Mouse (Mus musculus) lung, postnatal 25 days (tissue): ENCODE measurements at regions not wholly inside any gene's neighbourhood (a gene's known extent, or its start where the extent isn't known, plus 50 kb on each side); places are given as distances from the start of the nearest gene placed in this dataset.

Experiments
- DNase-seq: peaks from one replicate; pipeline ENCODE4 v3.0.0; 2022; ENCODE audit warnings: low spot score

DNA sequence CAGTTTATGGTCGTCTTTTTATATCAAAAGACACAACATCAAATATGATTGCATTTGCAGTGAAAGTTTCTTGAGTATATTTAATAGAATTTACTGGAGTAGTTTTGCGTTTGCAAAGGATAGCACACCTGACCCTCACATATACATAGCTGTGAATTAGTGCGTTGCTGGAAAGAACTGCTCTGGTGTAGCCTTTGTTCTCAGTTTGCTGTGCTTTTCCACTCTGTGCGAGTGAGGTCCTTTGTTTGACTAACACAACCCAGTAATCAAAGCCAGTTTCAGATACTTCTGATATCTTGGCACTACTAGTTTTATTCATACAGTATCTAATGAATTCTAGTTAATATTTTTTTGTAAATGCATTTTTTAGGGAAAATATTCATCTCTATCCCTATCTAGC lies 84.7 kb downstream of the Trim52 start:
- DNase-seq = no peak

DNA sequence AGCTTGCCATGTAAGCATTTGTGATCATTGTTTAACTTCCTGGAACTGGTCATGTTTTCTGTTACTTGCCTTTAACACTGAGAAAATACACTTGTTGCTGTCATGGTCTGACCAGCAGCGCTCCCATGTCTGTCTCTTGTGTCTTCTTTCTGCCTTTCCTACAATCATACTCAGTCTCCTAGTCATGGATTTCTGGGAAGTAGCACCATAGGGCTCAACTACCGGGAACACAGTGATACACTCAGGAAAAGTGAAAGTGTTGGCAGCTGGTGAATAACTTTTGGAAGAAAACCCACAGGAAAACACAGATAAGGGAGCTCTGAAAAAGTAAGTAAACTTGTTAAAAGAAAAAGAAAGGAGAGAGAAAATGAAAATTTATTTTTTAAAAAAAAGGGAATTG lies 87.6 kb downstream of the Trim52 start:
- no peak for DNase-seq

DNA sequence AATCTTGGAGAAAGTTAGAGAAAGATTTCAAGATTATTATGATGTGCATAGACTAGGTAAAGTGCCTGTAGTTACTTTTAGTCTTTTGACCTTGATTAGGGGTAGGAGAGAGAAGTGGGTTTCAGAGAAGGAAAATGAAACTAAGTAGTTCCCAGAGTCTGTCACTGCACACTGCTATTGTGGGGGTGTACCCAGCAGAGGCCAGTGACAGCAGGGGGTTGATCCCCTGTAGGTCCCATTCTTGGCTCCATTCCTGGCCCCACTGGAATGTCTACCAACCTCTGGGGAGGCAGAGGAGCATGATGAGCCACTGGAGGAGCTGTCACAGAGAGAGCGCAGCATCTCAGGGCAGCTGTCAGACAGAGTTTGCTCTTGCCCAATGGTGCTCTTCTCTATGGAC lies 88.1 kb downstream of the Trim52 start:
- no peak for DNase-seq

DNA sequence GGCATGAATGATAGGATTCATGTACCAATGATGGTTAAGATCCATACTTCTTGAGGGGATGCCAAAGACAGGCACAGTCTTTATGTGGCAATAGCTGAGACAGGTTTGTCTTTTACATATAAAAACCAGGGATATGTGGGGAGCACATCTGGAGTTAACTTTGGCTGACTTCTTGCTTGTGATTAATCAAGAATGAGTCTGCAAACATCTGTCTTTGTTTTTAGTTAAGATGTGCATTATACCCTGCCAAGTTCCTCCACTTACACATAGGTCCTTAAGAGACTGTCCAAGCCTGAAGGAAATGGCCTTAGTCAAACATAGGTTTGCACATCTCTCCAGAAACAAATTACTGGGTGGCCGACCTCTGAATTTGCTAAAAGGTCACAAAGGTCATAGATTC lies 91.8 kb downstream of the Trim52 start:
- DNase-seq = no peak

DNA sequence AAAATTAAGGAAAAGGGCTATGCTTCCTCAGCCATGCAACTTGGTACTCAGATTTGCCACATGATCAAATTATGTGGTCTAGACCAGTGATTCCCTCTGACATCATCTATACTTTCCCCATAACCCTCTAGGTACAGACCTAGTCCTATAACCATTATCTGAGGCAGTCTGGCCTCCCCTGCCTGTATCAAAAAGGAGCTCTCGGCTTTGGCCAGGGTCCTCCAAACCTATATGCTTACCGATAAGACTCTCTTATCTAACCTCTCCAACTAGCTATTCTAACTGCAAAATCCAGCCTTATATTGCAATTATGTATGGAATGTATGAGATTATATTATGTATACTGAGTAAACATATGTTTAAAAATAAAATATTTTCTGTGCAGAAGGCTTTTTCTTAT lies 93.1 kb downstream of the Trim52 start:
- DNase-seq = no peak

DNA sequence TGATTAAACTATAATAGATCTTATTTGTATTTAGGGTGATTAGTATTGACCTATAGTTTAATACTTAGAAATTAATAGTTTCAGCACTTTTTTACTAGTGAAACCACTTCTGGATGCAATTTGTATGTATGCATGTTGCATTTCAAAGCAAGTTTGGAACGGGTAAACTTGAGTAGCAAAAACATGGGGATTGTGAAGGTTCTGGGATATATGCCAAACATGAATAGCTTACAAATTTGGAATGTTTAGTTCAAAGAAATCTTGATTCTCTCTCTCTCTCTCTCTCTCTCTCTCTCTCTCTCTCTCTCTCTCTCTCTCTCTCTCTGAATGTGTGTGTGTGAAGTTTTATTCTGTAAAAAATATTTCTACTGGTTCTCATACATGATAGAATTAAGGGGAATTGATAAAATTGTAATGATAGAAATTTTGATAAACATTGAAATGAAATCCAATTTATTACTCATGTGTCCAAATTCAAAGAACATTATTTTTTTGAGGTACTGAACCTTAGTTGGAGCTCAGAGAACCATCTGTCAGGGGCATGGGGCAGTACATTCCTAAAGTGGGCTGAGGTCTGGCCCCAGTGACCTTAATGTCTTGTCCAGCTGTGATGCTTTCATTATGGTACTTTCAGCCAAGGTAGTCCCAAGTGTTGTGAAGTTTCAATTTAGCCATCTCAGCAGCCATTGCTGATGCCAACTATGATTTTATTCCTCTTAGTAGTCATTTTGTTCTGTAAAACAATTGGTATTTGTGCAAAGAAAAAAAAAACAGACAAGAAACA lies 93.7 kb downstream of the Trim52 start:
- DNase-seq = no peak

DNA sequence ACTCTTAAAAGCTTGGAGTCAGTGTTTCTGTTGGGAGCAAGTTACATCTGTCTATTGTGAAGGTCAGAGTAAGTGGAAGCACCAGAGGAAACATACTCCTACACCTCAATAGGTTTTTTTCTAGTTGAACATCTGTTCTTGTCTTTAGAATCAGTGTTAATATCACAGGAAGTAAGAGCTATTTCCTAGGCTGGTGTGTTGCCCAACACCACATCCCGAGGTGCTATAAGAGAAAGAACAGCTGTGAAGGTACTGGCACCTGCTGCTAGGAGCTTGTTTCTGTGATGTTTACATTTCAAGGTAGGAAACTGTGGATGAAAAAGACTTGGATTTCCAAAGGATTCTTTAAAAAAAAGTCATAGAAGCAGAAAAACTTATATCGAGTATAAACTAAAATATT lies 105.1 kb downstream of the Trim52 start:
- DNase-seq = no peak

DNA sequence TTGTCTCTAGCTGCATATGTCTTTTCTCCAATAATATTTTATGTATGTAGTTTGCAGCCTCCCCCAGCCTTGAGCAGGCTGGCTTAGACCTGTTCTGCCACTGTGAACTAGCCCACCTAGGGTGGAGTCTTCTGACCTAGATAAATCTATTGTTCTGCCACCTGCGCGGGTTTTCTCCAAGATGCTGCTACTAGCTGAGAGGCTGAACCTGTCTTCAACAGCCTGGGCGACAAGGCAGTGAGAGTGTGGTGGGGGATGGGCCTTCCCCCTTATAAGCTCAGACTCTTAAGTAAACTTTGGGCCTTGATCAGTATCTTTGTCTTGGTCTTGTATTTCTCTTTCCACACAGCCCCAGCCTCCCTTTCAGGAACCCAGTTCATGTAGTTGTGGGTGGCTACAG lies 111.7 kb downstream of the Trim52 start:
- DNase-seq = no peak

DNA sequence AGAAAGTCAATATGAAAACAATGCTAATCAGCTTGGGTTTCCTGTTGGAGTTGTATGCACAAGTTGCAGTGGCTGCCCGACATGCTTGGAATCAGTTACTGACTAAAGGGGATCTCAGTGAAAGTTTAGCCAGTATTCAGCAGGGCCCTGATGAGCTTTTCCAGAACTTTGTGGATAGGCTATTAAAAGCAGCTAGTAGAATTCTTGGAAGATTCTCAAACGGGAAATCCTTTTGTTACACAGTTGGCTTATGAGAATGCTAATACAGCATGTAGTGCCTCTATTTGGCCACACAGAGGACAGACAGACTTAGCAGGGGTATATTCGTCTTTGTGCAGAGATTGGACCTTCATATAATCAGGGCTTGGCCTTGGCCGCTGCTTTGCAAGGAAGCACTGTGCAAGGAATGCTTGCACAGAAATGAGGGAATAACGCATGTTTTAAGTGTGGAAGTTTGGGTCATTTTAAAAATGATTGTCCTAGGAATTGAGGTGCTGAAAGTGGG lies 113.3 kb downstream of the Trim52 start:
- DNase-seq = no peak

DNA sequence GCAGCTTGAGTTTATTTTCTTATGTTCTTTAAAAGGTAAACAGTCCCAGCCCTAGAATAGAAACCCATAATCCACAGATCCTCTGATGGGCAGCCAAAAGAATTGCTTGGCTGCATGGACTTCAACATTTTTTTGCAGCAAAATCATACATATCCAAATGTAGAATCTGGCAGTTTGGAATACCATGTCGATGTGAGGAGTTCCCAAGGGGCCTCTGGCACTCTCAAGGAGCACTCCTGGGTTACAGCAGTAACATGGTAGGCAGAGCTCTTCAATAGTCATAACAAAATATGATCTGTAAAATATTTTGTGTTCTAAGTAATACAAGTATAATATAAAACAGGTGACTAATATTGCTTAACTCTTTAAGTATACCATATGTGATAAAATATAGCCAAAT lies 119.4 kb downstream of the Trim52 start:
- no peak for DNase-seq

DNA sequence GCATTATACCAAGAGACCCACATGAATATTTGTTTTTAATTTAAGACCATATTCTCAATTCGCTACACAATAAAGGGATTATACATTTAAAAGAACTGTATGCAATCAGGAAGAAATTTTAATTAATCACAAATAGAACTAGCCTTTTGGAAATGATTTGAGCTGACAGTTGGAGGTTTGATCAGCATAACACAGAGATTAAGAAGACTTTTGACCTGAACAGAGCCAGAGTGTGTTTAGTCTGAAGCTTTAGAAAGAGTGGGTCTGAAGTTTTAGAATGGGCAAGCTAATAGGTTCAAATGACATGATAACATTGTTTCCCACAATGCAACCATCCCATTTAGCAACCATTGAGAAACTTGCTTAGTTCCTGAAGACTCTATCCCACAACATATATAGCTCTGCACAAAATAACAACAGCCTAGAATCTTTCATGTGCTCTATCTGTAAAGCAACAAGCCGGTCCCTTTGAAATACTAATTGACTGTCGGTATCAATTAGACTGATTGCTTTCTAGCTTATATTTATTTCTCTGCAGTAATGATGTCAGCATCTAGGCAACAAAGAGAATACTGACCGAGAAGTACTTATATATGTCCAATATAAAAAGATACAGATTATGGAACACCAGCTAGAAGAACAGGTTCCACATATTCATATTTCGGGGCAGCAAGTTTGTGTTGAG lies 135.9 kb downstream of the Trim52 start:
- no peak for DNase-seq

DNA sequence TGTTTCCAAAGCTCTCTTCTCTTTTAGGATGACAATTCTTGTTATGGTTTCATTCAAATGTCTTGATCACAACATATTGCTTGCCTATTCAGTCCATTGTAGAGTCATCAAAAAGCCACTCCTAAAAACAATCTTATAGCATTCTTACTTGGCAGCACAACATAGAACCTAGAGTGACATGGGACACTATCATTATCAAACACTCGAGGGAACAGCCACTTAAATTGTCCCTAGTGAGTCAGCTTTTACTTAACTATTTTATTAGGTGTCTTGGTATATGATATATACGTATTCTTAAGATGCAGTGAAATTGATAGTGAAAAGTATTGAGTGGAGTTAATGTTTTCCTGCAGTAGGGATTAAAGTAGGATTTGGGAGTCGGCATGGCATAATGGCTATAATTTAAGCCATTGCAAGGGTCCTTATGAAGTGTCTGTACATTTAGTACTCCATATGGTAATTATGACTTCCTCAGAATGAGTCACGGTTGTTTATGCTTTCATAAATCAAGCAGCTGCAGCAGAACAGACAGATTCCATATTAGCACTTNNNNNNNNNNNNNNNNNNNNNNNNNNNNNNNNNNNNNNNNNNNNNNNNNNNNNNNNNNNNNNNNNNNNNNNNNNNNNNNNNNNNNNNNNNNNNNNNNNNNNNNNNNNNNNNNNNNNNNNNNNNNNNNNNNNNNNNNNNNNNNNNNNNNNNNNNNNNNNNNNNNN lies 153.6 kb downstream of the Trim52 start:
- no peak for DNase-seq

DNA sequence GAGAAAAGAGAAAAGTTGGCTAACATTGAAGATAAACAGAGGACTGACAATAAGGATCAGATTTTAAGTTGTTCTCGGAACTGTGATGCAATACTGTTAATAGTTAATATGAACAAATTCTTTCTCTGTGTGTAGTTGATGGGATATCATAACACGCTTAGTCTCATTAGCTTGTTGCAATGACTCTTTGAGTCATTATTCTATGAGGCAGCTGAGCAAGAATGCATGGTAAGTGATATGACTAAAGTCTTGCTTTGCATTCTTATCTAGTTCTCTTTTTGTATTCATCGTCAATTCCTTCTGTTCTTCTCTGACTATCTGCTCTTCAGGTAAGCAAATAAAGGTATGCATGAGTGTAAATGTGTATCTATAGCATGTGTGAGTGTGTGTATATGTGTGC lies 159.3 kb downstream of the Trim52 start:
- DNase-seq = no peak

DNA sequence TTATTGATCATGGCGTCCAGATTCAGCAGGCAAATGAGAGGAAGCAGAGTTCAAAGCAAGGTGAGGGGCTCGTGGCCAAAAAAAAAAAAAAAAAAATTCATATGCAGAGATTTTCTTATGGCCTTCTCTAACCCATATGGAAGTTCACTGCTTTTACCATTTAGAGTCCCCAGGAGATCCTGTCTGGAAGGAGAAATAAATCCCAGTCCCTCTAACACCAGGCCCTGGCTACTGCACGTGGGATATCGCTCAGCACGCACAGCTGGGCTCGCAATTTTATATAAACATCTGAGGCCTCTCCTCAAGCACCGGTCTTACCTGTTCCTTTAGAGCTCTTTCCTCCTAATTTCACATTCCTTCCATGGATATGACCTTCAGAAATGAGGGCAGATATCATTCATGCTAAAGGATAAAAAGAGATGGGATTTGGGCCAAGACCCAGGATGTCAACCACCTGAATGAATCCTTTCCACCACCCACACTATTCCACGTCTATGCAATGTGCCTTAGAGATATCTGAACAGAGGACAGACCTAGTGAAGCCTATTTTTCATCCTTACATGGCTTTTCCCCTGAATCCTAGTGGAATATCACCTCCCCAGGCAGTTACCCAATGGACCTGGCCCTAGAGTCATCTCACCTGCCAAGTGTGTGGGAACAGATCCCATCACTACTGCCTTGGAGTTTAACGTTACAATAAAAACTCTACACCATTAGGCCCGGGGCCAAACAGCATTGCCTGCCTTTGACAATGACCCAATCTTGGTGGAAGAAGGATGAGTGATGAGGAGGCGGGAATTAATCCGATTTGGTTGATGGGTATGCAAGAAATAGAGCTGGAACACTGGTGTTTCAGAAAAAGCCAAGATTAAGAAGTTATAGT lies 161.9 kb downstream of the Trim52 start:
- DNase-seq = no peak

DNA sequence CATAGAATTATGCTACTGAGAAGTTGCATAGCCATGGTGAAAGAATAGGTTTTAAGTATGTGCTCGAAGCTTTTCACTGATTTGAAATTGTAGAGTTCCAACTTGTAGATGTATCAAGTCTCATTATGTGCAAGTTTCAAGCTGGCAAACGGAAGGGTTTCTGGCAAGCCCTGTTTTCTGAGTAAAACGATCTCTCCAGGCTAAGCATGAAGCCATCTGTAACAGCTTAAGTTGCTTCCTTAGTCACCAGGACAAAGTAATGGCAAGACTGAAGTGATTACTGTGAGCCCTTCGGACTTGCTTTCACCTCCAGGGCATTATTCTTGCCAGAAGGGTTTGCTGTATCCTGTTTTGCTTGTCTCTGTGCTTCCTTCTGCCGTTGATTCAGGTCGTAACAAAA lies 163.7 kb downstream of the Trim52 start:
- no peak for DNase-seq

DNA sequence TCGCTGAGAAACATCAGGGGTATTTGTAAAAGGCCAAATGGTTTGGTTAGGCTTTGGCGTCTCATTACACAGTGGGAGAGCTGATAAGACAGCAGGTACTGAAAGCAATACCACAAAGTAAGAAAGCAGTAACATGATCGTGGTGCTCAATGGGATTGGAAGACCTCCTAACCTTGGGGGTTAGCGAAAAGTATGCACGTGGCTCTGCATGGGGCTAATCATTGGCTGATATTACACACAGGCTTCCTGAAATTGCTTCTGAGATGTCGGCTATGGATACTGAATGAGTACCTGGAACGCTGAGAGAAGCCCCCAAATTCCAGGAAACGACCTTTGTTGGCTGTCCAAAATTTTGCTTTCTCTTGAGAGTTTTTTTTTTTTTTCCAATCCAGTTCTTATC lies 207.6 kb downstream of the Trim52 start:
- DNase-seq = no peak

DNA sequence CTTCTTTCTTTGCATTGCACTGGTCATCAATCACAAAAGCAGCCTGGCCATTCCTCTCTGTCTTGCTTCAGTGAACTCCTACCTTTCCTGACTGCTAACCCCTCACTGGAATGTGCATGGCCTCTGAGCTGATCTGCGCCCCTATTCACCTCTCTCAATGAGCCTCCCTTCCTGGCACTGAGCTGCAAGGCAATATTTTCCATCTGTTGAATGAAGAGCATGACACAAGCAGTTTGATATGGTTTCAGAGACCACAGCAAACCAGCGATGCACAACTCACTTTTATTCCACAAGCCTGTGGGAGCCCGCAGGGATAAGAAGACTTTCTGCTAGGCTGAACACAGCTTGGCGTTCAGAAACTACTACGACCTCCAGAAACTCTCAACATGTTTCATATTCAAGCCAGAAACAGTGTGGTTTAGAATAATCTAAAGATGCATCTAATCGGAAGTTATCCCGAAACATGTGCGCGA lies 208.1 kb downstream of the Trim52 start:
- DNase-seq = no peak

DNA sequence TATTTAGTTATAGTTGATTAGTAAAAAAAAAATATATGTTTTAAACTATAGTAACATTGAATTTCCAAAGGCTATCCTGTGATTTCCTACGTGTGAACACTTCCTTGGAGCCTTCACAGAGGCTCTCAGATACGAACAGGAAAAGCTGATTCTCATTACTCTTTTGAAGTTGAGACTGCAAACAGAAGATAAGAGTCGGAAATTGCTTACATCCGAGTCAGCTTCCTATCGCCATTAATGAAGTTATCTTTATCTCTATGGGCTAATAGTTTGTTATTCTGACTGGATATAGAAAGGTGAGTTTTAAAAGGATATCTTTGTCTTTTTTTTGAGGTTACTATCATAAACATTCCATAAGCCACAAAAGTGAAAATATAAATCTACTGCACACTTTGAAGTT lies 212.8 kb downstream of the Trim52 start:
- DNase-seq = peak; percentile 12

DNA sequence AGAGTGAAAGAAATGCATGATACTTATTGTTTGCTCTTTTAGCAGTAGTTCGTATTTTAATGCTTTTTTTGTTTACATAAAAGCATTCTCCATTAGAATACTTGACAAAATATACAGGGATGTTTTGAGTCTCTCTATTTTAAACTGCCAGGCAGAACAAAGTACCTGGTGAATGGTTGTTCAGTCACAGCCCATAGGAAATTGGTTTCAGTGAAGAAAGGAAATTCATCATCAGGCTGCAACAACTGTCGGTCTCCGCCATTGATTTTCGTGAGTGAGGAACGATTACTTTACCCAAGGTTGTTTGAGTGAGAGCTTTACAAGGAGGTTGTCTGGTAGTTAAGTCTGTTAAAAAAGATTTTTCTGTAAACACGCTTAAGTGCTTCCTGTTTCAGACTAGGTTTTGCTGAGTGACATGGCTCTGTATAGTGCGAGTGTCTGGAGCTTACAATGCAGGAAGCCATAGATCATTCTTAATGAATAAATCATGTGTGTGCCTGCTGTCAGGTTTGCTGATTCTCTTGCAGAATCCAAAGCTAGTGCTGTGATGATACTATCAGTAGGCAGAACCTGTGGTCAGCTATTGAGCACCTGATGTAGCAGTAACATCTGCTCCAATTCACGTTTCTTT lies 221.8 kb downstream of the Trim52 start:
- no peak for DNase-seq

DNA sequence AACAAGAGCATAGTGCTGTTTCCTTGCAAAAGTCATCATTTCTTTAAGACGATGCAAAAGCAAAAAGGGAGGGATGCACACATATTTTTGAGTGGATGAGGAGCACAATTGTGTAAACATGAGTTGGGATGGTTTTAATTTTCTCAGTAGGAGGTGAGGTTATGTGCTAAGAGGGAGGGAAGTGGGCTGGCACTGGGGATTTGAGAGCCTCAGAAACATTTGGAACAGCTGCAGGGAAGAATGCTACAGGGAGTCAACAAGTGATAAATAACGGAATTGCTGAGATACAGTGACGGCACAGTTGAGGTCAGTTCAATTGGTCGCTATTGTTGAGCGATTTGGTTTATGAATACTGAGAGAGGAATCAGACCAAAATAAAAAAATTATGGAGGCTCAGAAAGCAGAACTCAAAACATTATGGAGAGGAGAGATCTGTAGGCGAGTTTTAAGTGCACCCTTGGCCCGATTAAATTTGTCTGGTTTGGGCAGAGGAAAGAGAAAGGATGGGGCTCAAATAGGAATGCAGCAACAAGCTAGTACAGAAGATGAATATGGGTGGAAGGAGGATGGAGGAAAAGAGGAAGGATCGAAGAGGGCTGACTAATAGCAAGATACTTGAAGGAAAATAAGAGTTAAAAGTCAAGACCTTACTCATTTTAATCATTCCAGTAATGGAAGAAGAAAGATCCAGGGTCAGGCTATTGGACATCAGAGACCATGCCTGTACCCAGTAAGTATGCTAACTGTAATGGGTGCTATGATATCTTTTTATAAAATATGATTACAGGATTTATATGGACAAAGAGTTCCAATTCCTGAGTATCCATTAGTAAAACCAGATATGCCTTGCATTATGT lies 259.0 kb downstream of the Trim52 start:
- DNase-seq = peak; percentile 5
